Mouse (Mus musculus) liver, embryonic 14.5 days (tissue): ENCODE measurements around the gene Klhl3.

Source experiments
- CTCF ChIP-seq: IDR thresholded peaks from 2 replicates; pipeline ENCODE4 v1.5.1; 2016; ENCODE audit warnings: antibody characterized with exemption, low read depth, control low read depth
- EP300 ChIP-seq: IDR thresholded peaks from 2 replicates; pipeline ENCODE4 v1.6.1; 2016; ENCODE audit warnings: antibody characterized with exemption, low read depth

DNA sequence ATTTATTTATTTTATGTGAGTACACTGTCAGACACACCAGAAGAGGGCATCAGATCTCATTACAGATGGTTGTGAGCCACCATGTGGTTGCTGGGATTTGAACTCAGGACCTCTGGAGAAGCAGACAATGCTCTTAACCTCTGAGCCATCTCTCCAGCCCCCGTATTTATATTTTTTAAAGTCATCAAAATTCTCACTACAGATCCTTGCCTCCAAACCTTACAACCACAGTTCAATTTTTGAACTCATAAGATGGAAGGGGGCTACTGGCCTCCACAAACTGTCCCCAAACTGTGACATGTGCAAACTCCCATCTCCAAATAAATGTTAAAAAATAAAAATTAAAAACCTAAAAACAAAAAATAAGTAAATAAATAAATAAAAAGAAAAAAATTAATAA lies 34.4 kb upstream of the Klhl3 start:
- TF ChIP-seq CTCF, result no peak
- TF ChIP-seq EP300, result no peak
